Mouse (Mus musculus): ENCODE data around the gene Galnt16. TPM values are rescaled to one million over a fixed set of nuclear protein-coding genes. Genes with fewer than 3 reads are reported as not detected.

Gene Galnt16
- polyA plus RNA-seq, 1 experiment from 2014 or later: 6.0 TPM

- H3K27ac ChIP-seq (ENCODE audit: low read length): 0 out of 2 replicates have a peak overlapping the region, but pooled peaks have one; percentile 5
- H3K9me3 ChIP-seq (replicated peaks; ENCODE audit: control insufficient read depth, low read length): no peaks in the 10 kb centered on the region
- no peak overlapping the region for H3K4me2 ChIP-seq (ENCODE audit: low read depth, low read length)
- H3K4me1 ChIP-seq (ENCODE audit: control insufficient read depth, insufficient read depth, low read length): peaks cover 15% of the 10 kb centered on the region
- ATAC-seq (replicated peaks; ENCODE audit: extremely low read depth, insufficient read depth, low FRiP score): no peak
- no peak overlapping the region for H3K4me3 ChIP-seq (ENCODE audit: low read length)
- 45% methylated on average over 3 of the region's 3 CpGs for WGBS
- no peak overlapping the region for H3K9ac ChIP-seq (ENCODE audit: low read length)
- H3K27me3 ChIP-seq (ENCODE audit: control insufficient read depth, insufficient read depth, low read length): no peaks in the 10 kb centered on the region
- H3K36me3 ChIP-seq (ENCODE audit: control insufficient read depth, insufficient read depth): no peaks in the 10 kb centered on the region
These were observed 49.3 kb downstream of the Galnt16 start for GRCm38 (mm10) chr12:80567375-80567774.

- Histone ChIP-seq H3K27me3 (ENCODE audit: control insufficient read depth, insufficient read depth, low read length) (no peaks in the 10 kb centered on the region), H3K4me2 (ENCODE audit: low read depth, low read length) (no peak overlapping the region), H3K4me3 (ENCODE audit: low read length) (no peak overlapping the region), H3K4me1 (ENCODE audit: control insufficient read depth, insufficient read depth, low read length) (peaks cover 11% of the 10 kb centered on the region), H3K9me3 (replicated peaks; ENCODE audit: control insufficient read depth, low read length) (no peaks in the 10 kb centered on the region), H3K27ac (ENCODE audit: low read length) (no peak overlapping the region), H3K9ac (ENCODE audit: low read length) (no peak overlapping the region), H3K36me3 (ENCODE audit: control insufficient read depth, insufficient read depth) (no peaks in the 10 kb centered on the region)
- 81% methylated on average over 2 of the region's 2 CpGs for WGBS
- ATAC-seq (replicated peaks; ENCODE audit: extremely low read depth, insufficient read depth, low FRiP score): no peak
These were observed 51.5 kb downstream of the Galnt16 start for GRCm38 (mm10) chr12:80569561-80569960.

- ATAC-seq (replicated peaks; ENCODE audit: extremely low read depth, insufficient read depth, low FRiP score): peak; percentile 69; the same call in 1 of the 2 replicates
- H3K9me3 ChIP-seq (replicated peaks; ENCODE audit: control insufficient read depth, low read length): no peaks in the 10 kb centered on the region
- H3K9ac ChIP-seq (ENCODE audit: low read length): peak overlapping the region; percentile 61; the same call in 1 of the 2 replicates
- H3K36me3 ChIP-seq (ENCODE audit: control insufficient read depth, insufficient read depth): no peaks in the 10 kb centered on the region
- no peaks in the 10 kb centered on the region for H3K27me3 ChIP-seq (ENCODE audit: control insufficient read depth, insufficient read depth, low read length)
- no peak overlapping the region for H3K4me3 ChIP-seq (ENCODE audit: low read length)
- peaks cover 15% of the 10 kb centered on the region for H3K4me1 ChIP-seq (ENCODE audit: control insufficient read depth, insufficient read depth, low read length)
- 60% methylated on average over 4 of the region's 4 CpGs for WGBS
- peak overlapping the region; percentile 66 for H3K27ac ChIP-seq (ENCODE audit: low read length)
- peak overlapping the region; percentile 54 for H3K4me2 ChIP-seq (ENCODE audit: low read depth, low read length)
These were observed 56.2 kb downstream of the Galnt16 start for GRCm38 (mm10) chr12:80574318-80574717.

GRCm38 (mm10) chr12:80574825-80575371 is 56.8 kb downstream of the Galnt16 start:
- Histone ChIP-seq H3K4me3 (ENCODE audit: low read length) (peak overlapping the region; percentile 21; the same call in 1 of the 2 replicates), H3K9ac (ENCODE audit: low read length) (peak overlapping the region; percentile 61)
- 15% methylated on average over 15 of the region's 15 CpGs for WGBS

GRCm38 (mm10) chr12:80577049-80577448 is 59.0 kb downstream of the Galnt16 start:
- Histone ChIP-seq H3K9me3 (replicated peaks; ENCODE audit: control insufficient read depth, low read length) (no peaks in the 10 kb centered on the region), H3K4me2 (ENCODE audit: low read depth, low read length) (no peak overlapping the region), H3K36me3 (ENCODE audit: control insufficient read depth, insufficient read depth) (no peaks in the 10 kb centered on the region), H3K27me3 (ENCODE audit: control insufficient read depth, insufficient read depth, low read length) (no peaks in the 10 kb centered on the region), H3K9ac (ENCODE audit: low read length) (no peak overlapping the region), H3K27ac (ENCODE audit: low read length) (no peak overlapping the region), H3K4me3 (ENCODE audit: low read length) (no peak overlapping the region), H3K4me1 (ENCODE audit: control insufficient read depth, insufficient read depth, low read length) (peaks cover 15% of the 10 kb centered on the region)
- no peak for ATAC-seq (replicated peaks; ENCODE audit: extremely low read depth, insufficient read depth, low FRiP score)
- 72% methylated on average over 5 of the region's 5 CpGs for WGBS

More at GRCm38 (mm10) chr12:80574825-80575371, 56.8 kb downstream of the Galnt16 start:
- H3K27ac ChIP-seq (ENCODE audit: low read length): peak overlapping the region; percentile 66
- ATAC-seq (replicated peaks; ENCODE audit: extremely low read depth, insufficient read depth, low FRiP score): 0 out of 2 replicates have a peak, but pooled peaks have one; percentile 45
- peaks cover 15% of the 10 kb centered on the region for H3K4me1 ChIP-seq (ENCODE audit: control insufficient read depth, insufficient read depth, low read length)
- peak overlapping the region; percentile 54 for H3K4me2 ChIP-seq (ENCODE audit: low read depth, low read length)
- no peaks in the 10 kb centered on the region for H3K9me3 ChIP-seq (replicated peaks; ENCODE audit: control insufficient read depth, low read length)
- H3K27me3 ChIP-seq (ENCODE audit: control insufficient read depth, insufficient read depth, low read length): no peaks in the 10 kb centered on the region
- H3K36me3 ChIP-seq (ENCODE audit: control insufficient read depth, insufficient read depth): no peaks in the 10 kb centered on the region

GRCm38 (mm10) chr12:80581357-80581756 is 63.3 kb downstream of the Galnt16 start:
- WGBS: 46% methylated on average over 5 of the region's 5 CpGs

GRCm38 (mm10) chr12:80584973-80585372 is 66.9 kb downstream of the Galnt16 start:
- H3K36me3 ChIP-seq (ENCODE audit: control insufficient read depth, insufficient read depth): no peaks in the 10 kb centered on the region
- no peak overlapping the region for H3K9ac ChIP-seq (ENCODE audit: low read length)
- no peaks in the 10 kb centered on the region for H3K27me3 ChIP-seq (ENCODE audit: control insufficient read depth, insufficient read depth, low read length)
- H3K4me3 ChIP-seq (ENCODE audit: low read length): no peak overlapping the region
- no peak overlapping the region for H3K27ac ChIP-seq (ENCODE audit: low read length)
- 25% methylated on average over 2 of the region's 2 CpGs for WGBS
- no peak for ATAC-seq (replicated peaks; ENCODE audit: extremely low read depth, insufficient read depth, low FRiP score)
- no peaks in the 10 kb centered on the region for H3K9me3 ChIP-seq (replicated peaks; ENCODE audit: control insufficient read depth, low read length)
- H3K4me1 ChIP-seq (ENCODE audit: control insufficient read depth, insufficient read depth, low read length): no peaks in the 10 kb centered on the region
- no peak overlapping the region for H3K4me2 ChIP-seq (ENCODE audit: low read depth, low read length)

More at GRCm38 (mm10) chr12:80581357-80581756, 63.3 kb downstream of the Galnt16 start:
- no peaks in the 10 kb centered on the region for H3K27me3 ChIP-seq (ENCODE audit: control insufficient read depth, insufficient read depth, low read length)
- H3K4me1 ChIP-seq (ENCODE audit: control insufficient read depth, insufficient read depth, low read length): no peaks in the 10 kb centered on the region
- no peak overlapping the region for H3K4me2 ChIP-seq (ENCODE audit: low read depth, low read length)
- H3K9ac ChIP-seq (ENCODE audit: low read length): no peak overlapping the region
- ATAC-seq (replicated peaks; ENCODE audit: extremely low read depth, insufficient read depth, low FRiP score): no peak
- no peaks in the 10 kb centered on the region for H3K36me3 ChIP-seq (ENCODE audit: control insufficient read depth, insufficient read depth)
- no peak overlapping the region for H3K4me3 ChIP-seq (ENCODE audit: low read length)
- no peaks in the 10 kb centered on the region for H3K9me3 ChIP-seq (replicated peaks; ENCODE audit: control insufficient read depth, low read length)
- H3K27ac ChIP-seq (ENCODE audit: low read length): no peak overlapping the region

- no peaks in the 10 kb centered on the region for H3K9me3 ChIP-seq (replicated peaks; ENCODE audit: control insufficient read depth, low read length)
- WGBS: 38% methylated on average over 4 of the region's 4 CpGs
- H3K27ac ChIP-seq (ENCODE audit: low read length): no peak overlapping the region
- H3K4me3 ChIP-seq (ENCODE audit: low read length): no peak overlapping the region
- H3K36me3 ChIP-seq (ENCODE audit: control insufficient read depth, insufficient read depth): no peaks in the 10 kb centered on the region
- H3K4me1 ChIP-seq (ENCODE audit: control insufficient read depth, insufficient read depth, low read length): peaks cover 8% of the 10 kb centered on the region
- ATAC-seq (replicated peaks; ENCODE audit: extremely low read depth, insufficient read depth, low FRiP score): no peak
- no peaks in the 10 kb centered on the region for H3K27me3 ChIP-seq (ENCODE audit: control insufficient read depth, insufficient read depth, low read length)
- H3K4me2 ChIP-seq (ENCODE audit: low read depth, low read length): no peak overlapping the region
- H3K9ac ChIP-seq (ENCODE audit: low read length): no peak overlapping the region
These were observed 76.1 kb downstream of the Galnt16 start for GRCm38 (mm10) chr12:80594141-80594540.

- Histone ChIP-seq H3K9me3 (replicated peaks; ENCODE audit: control insufficient read depth, low read length) (no peaks in the 10 kb centered on the region), H3K9ac (ENCODE audit: low read length) (no peak overlapping the region), H3K27ac (ENCODE audit: low read length) (no peak overlapping the region), H3K4me3 (ENCODE audit: low read length) (no peak overlapping the region), H3K36me3 (ENCODE audit: control insufficient read depth, insufficient read depth) (no peaks in the 10 kb centered on the region), H3K27me3 (ENCODE audit: control insufficient read depth, insufficient read depth, low read length) (no peaks in the 10 kb centered on the region), H3K4me1 (ENCODE audit: control insufficient read depth, insufficient read depth, low read length) (peaks cover 9% of the 10 kb centered on the region), H3K4me2 (ENCODE audit: low read depth, low read length) (no peak overlapping the region)
- WGBS: 93% methylated on average over 4 of the region's 4 CpGs
- ATAC-seq (replicated peaks; ENCODE audit: extremely low read depth, insufficient read depth, low FRiP score): no peak
These were observed 76.7 kb downstream of the Galnt16 start for GRCm38 (mm10) chr12:80594781-80595180.

Measured in heart, embryonic 16.5 days (tissue).